Mouse (Mus musculus) E14TG2a.4 (cell line): ENCODE data around the gene Nt5c3.

ENCODE experiments used
- CTCF ChIP-seq: conservative IDR thresholded peaks from 2 replicates; pipeline ENCODE4 v1.5.1; 2014; ENCODE audit warnings: low read length
- NANOG ChIP-seq: IDR thresholded peaks from 2 replicates; pipeline ENCODE4 v1.6.1; 2014; ENCODE audit warnings: borderline replicate concordance, low read length, mixed read lengths

GRCm38 (mm10) chr6:56923726-56924707, at the start of gene Nt5c3, which contains the start of gene Vmn1r4:
- no peak for TF ChIP-seq CTCF
- no peak for TF ChIP-seq NANOG
